Mouse (Mus musculus) liver, adult 2 months (tissue): ENCODE data around the gene Lmo7. TPM values are rescaled to one million over a fixed set of nuclear protein-coding genes. Genes with fewer than 3 reads are reported as not detected.

Experiments
- DNase-seq: peaks from one replicate; pipeline ENCODE4 v3.0.0-alpha.2; 2011; ENCODE audit warnings: low read depth, low spot score; ENCODE audit errors: extremely low read depth
- H3K27ac ChIP-seq: fragments of 200-500 bp; replicated peaks from 2 replicates; pipeline ENCODE4 v1.5.1; 2012; ENCODE audit warnings: low read depth, mild to moderate bottlenecking, control low read depth, inconsistent platforms, low read length; ENCODE audit not compliant: insufficient read depth
- H3K27me3 ChIP-seq: fragments of 200-500 bp; 2 replicates; pipeline ENCODE4 v1.6.1; 2012; ENCODE audit warnings: mild to moderate bottlenecking, moderate library complexity, low read length, inconsistent platforms; ENCODE audit not compliant: control insufficient read depth, insufficient read depth
- H3K36me3 ChIP-seq: fragments of 200-500 bp; 2 replicates; pipeline ENCODE4 v1.6.1; 2012; ENCODE audit warnings: low read length, inconsistent platforms; ENCODE audit not compliant: control insufficient read depth, insufficient read depth
- H3K4me1 ChIP-seq: fragments of 200-500 bp; 2 replicates; pipeline ENCODE4 v1.6.1; 2011; ENCODE audit warnings: low read length; ENCODE audit not compliant: control insufficient read depth, insufficient read depth
- H3K4me3 ChIP-seq: fragments of 200-500 bp; 2 replicates; pipeline ENCODE4 v1.5.1; 2011; ENCODE audit warnings: low read depth, mild to moderate bottlenecking, control low read depth, low read length, moderate library complexity; ENCODE audit not compliant: insufficient read depth
- H3K79me2 ChIP-seq: fragments of 200-500 bp; 2 replicates; pipeline ENCODE4 v1.6.1; 2012; ENCODE audit warnings: inconsistent platforms, mild to moderate bottlenecking, low read length, moderate library complexity; ENCODE audit not compliant: control insufficient read depth, insufficient read depth
- H3K9ac ChIP-seq: fragments of 200-500 bp; 2 replicates; pipeline ENCODE4 v1.6.1; 2012; ENCODE audit warnings: low read depth, mild to moderate bottlenecking, control low read depth, inconsistent platforms, low read length
- CTCF ChIP-seq: fragments of 200-500 bp; IDR thresholded peaks from 2 replicates; pipeline ENCODE4 v1.5.1; 2011; ENCODE audit warnings: low read depth, low read length, control low read depth
- POLR2A ChIP-seq: fragments of 200-500 bp; IDR thresholded peaks from 2 replicates; pipeline ENCODE4 v1.6.1; 2011; ENCODE audit warnings: low read length, control low read depth; ENCODE audit not compliant: insufficient read depth; ENCODE audit errors: extremely low read depth
- WGBS: fragments of 180-500 bp; shearing (Covaris S2); methylation state at CpG from one replicate; pipeline ENCODE4 v1.1.7; 2018; 5-methylcytosine and 5-hydroxymethylcytosine counted together
- polyA plus RNA-seq: library from polyadenylated mRNA; depleted of rRNA; stranded (reverse); fragments of >200 nt; gene quantifications from 2 replicates; pipeline ENCODE4 v1.2.3, GENCODE M21; 2012
- total RNA-seq: library from RNA; depleted of rRNA; stranded (reverse); fragments of >200 nt; gene quantifications from 2 replicates; pipeline ENCODE4 v1.2.3, GENCODE M21; 2014

Gene Lmo7
- total and polyA plus RNA-seq, 2 experiments: 7.1 to 30.0 TPM

DNA sequence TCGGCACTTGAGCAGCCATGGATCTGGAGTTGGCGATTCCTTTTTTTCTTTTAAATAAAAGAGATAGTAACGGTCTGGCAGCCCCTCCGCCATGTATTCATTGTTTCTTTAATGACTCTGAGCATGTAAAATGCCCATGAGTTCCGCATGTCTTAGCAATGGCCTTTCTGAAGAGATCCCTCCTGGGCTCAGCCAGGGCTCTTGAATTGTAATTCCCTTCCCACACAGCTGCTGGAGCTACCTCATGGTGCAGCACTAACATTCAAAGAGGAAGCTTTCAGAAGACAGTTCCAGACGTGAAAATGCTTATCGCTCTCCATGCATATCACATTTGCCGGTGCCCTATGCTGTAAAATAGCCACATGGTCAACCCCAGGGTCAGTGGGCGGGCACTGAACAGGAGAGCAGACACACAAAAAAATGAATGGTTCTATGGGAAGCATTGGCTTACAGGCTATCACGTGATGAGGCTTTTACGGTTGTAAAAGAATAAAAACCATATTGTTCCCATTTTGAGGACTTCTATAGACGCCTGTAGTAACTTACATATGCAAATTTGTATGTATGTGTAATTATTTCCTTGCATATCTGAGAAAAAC, 198.0 kb downstream of the Lmo7 start:
- Histone ChIP-seq H3K4me1 (no peaks in the 10 kb centered on the region), H3K36me3 (peaks cover 26% of the 10 kb centered on the region), H3K79me2 (no peaks in the 10 kb centered on the region), H3K4me3 (no peak overlapping the region), H3K27me3 (no peaks in the 10 kb centered on the region), H3K9ac (no peak overlapping the region), H3K27ac (no peak overlapping the region)
- no peak for TF ChIP-seq POLR2A
- no peak for TF ChIP-seq CTCF
- 91% methylated on average over 12 of the region's 12 CpGs for WGBS
- no peak for DNase-seq

DNA sequence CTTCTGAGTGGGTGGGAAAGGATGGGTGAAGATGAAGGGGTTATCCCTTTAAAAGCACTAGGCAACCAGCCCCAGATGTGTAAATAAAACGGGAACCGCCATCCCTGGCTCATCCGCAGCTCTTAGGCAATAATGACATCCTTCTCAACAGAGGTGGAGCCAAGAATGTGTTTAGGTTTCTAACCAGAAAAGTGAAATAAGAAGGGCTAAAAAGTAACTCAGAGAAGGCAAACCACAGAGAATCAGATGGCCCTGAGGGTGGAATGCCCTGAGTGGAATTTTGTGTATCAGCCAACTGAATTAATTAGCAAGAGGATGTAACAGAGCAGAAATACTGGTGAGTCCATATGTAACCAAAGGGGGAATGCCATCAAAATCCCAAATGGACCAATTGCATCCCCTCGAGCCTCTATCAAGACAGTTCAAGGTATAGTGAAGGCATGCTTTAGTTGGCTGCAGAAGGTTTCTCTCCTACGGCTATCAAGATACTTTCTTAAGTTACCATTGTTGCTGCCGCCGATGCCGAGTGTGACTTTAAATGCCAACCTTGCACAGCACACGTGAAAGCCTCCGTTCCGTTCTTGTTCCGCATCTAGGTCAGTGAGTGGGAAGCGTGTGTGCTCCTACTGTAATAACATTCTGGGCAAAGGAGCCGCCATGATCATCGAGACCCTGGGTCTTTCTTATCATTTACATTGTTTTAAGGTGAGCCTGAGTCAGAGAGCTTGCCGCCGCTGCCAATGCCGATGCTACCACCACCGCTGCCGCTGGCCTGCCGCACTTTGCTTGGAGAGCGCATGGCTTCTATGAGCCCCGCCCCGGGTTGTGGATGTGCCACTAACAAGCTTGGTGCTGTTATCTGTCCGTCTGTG, 201.1 kb downstream of the Lmo7 start:
- Histone ChIP-seq H3K79me2 (no peaks in the 10 kb centered on the region), H3K4me3 (no peak overlapping the region), H3K27me3 (no peaks in the 10 kb centered on the region), H3K4me1 (no peaks in the 10 kb centered on the region), H3K9ac (no peak overlapping the region), H3K27ac (no peak overlapping the region), H3K36me3 (peaks cover 30% of the 10 kb centered on the region)
- TF ChIP-seq POLR2A (no peak), CTCF (no peak)
- DNase-seq: no peak
- WGBS: 88% methylated on average over 25 of the region's 25 CpGs

DNA sequence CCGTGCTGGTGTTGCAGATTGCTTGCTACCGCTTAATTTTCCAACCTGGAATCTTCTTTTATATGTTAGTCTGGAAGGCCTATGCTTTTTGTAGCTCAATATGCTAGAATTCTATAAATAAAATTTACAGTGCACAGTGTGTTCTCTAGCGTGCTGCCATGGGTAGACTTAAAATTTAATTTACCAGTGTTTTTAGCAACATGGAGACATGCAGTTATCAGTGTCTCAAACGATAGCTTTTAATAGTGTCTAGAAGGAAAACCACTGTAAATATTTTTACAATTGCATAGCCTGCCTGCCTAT, 201.6 kb downstream of the Lmo7 start:
- no peak for DNase-seq
- Histone ChIP-seq H3K36me3 (peaks cover 26% of the 10 kb centered on the region), H3K27ac (no peak overlapping the region), H3K27me3 (no peaks in the 10 kb centered on the region), H3K4me3 (no peak overlapping the region), H3K9ac (no peak overlapping the region), H3K4me1 (no peaks in the 10 kb centered on the region), H3K79me2 (no peaks in the 10 kb centered on the region)
- TF ChIP-seq POLR2A: no peak
- no peak for TF ChIP-seq CTCF
- 91% methylated on average over 4 of the region's 4 CpGs for WGBS

DNA sequence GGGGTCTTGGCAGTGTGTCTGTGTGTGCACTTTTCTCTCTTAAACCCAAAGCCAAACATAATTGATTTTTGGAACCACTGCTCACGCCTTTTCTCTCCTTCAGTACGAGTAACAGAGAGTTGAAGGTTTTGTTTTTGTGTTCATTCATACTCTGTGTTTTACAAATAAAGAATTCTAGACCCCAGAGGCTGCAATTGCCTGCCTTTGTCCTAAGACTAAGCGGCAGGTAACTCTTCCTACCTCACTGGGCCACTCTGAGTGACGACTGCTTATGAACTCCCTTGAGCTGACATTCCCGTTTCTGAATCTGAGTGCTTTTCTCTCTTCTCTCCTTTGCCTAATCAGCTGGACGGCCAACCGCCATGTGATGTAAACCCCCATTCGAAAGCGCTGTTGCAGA, 203.8 kb downstream of the Lmo7 start:
- Histone ChIP-seq H3K27me3 (no peaks in the 10 kb centered on the region), H3K36me3 (peaks cover 19% of the 10 kb centered on the region), H3K27ac (no peak overlapping the region), H3K4me3 (no peak overlapping the region), H3K4me1 (no peaks in the 10 kb centered on the region), H3K79me2 (no peaks in the 10 kb centered on the region), H3K9ac (no peak overlapping the region)
- no peak for TF ChIP-seq POLR2A
- TF ChIP-seq CTCF: no peak
- no peak for DNase-seq
- WGBS: 84% methylated on average over 9 of the region's 9 CpGs

DNA sequence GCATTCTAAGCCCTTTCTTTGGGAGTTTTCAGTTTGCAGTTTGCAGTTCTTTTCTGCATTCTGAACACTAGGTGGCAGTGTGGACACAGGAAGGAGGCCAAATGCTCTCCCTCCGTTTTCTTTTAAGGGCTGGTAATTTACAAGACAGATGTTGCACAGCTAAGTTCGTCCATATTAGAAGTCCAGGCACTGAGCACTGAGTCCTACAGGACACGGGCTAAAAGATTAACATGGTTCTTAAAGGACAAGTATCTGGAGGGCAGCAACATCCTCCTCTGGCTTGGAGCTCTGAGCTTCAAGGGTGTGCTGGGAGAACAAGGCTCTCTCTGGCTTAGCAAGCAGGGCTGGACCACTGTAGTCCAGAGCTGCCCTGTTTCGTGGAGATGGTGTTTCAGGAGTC, 213.2 kb downstream of the Lmo7 start:
- Histone ChIP-seq H3K36me3 (no peaks in the 10 kb centered on the region; the same call in 1 of the 2 replicates), H3K4me3 (no peak overlapping the region), H3K9ac (no peak overlapping the region), H3K27ac (no peak overlapping the region), H3K4me1 (peaks cover 2% of the 10 kb centered on the region; the same call in 1 of the 2 replicates), H3K79me2 (no peaks in the 10 kb centered on the region), H3K27me3 (no peaks in the 10 kb centered on the region)
- WGBS: 9% methylated on average over 4 of the region's 4 CpGs
- DNase-seq: peak; percentile 39
- TF ChIP-seq CTCF (peak; percentile 29; the same call in 1 of the 2 replicates), POLR2A (no peak)
